Mouse (Mus musculus) naive thymus-derived CD4-positive, alpha-beta T cell, adult 2 months (primary cell): ENCODE measurements at regions not wholly inside any gene's neighbourhood (a gene's known extent, or its start where the extent isn't known, plus 50 kb on each side); places are given as distances from the start of the nearest gene placed in this dataset.

Experiments
- DNase-seq: peaks from one replicate; pipeline ENCODE4 v3.0.0-alpha.2; 2011; ENCODE audit warnings: low read depth

- no peak for DNase-seq
Measured at GRCm38 (mm10) chr10:21672171-21672570, 79.2 kb downstream of the 1700020N01Rik start.

- DNase-seq = no peak
Measured at GRCm38 (mm10) chr10:21672666-21673065, 79.7 kb downstream of the 1700020N01Rik start.

DNA sequence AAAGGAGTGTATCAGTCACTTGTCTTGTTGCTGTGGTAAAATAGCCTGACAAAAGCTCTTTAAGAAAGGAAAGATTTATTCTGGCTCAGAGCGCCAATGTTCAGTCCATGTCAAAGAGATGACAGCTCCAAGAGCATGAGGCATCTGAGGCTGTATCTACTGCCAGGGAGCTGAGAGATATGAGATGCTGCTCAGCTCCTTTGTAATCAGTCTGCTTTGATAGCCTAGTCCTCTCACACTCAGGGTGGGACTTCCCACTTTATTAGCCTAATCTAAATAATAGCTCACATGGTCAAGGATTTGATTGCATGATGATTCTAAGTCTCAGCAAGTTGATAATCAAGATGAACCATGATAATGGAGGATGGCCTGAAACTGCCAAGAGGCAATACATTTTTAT, 80.9 kb downstream of the 1700020N01Rik start:
- DNase-seq = no peak

- DNase-seq = no peak
Measured at GRCm38 (mm10) chr10:21675786-21676185, 82.8 kb downstream of the 1700020N01Rik start.

GRCm38 (mm10) chr10:21677911-21678310, 85.0 kb downstream of the 1700020N01Rik start:
- DNase-seq = no peak

DNA sequence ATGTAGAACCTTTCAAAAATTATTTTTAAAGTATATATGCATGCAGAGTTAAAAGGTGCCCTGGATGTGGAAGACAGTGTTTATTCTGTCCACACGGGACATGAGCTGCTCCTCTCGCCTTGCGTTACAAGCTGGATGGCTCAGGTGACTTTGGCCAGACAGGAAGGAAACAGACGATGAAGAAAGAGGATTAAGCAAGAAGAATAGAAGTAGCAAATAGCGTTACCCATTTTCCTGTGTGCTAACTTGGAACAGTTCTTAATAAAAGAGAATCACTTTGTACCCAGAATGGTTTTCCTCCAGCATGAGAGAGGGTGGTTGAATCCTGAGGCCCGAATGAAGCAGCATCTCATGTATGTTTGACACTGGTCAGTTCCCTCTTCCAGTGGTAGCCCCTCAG, 85.4 kb downstream of the 1700020N01Rik start:
- no peak for DNase-seq

- DNase-seq = no peak
Measured at GRCm38 (mm10) chr10:21678811-21679451, 86.0 kb downstream of the 1700020N01Rik start.

- DNase-seq = no peak
Measured at GRCm38 (mm10) chr10:21680789-21681188, 87.8 kb downstream of the 1700020N01Rik start.

DNA sequence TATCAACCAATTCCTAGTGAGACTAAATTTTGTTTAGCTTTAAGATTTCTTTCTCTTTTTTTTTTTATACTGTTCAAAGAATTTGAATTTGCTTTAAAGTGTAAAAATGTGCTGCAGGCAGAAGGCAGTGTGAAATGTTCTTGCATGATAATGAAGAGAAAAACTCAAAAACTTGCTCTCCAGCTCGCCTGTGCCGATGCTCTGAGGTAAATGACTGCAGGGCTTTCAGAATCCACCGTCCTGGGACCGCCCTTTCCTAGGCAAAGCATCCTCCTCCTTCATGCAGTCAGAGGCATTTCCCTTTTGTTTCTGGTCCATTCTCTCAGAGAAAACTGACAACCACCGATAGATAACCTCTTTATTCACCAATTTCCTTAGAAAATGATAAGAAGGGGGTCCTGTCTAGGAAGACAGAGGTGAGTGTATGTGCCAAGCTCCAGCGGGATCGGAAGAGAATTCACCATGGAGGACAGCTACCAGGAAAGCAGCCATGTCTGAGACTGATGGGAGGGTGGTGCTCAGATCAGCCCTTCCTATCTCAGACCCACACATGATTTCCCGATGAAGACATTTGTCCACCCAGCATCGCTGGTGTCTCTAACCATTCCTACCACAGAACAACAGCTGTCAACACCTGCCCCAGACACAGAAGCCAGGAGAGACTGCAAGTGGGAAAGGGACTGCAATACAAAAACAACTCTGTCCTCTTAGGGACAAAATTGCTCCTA, 91.5 kb downstream of the 1700020N01Rik start:
- no peak for DNase-seq

- peak; percentile 41 for DNase-seq
Measured at GRCm38 (mm10) chr10:21685122-21685798, 92.3 kb downstream of the 1700020N01Rik start.

DNA sequence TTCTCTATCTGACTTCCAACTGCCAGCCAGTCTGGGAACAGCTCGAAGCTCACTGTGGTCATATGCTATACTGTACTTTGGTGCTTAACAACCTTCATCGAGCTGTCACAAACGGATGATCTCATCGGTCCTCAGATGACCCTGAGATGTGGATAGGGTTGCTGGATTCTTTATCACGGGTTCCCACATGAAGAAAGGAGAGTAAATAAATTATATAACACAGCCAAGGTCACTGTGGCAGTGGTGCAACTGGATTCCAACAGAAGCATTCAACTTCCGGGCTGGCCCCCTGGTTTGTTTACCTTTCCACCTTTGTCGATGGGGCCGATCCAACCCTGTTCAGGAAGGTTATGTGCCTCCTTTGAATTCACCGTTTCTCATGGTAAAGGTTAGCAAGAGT, 93.1 kb downstream of the 1700020N01Rik start:
- no peak for DNase-seq

DNA sequence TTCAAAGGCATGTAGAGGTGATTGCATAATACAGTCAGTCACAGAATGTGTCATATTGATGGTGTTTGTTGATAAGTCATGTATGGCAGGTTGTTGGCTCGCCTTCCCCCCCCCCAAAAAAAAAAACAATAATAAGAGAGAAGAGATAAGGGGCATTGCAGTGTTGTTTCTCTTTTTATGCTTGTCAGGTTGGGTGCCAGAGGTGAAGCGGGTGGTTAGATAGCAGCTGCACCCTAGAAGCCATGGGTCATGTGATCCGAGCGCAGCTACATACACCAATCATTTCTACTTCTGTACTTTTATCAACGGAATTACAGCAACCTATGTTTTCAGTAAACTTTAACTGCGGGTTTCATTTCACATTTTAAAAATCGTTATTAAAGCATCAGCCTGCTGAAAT, 94.5 kb downstream of the 1700020N01Rik start:
- DNase-seq = no peak

GRCm38 (mm10) chr10:21688513-21688912, 95.6 kb downstream of the 1700020N01Rik start:
- no peak for DNase-seq

- no peak for DNase-seq
Measured at GRCm38 (mm10) chr10:21689847-21690269, 96.9 kb downstream of the 1700020N01Rik start.

DNA sequence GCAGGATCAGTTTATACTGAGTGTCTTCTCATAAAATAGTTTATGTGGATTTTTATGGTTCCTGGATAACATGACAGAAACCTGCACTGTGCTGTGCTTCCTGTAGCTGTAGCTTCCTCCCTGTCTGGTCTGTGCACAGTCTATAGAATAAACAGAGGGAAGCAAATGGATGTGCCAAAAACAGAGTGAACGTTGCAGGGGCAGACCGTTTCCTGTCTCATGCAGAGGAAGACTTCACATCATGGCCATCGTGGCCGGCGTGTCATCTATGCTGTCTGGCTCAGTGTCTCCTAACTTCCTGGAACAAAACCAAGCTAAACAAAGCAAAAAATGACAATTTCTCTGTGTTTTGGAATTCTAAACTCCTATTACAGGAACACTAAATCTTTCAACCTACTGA, 102.2 kb downstream of the 1700020N01Rik start:
- DNase-seq = peak; percentile 18

DNA sequence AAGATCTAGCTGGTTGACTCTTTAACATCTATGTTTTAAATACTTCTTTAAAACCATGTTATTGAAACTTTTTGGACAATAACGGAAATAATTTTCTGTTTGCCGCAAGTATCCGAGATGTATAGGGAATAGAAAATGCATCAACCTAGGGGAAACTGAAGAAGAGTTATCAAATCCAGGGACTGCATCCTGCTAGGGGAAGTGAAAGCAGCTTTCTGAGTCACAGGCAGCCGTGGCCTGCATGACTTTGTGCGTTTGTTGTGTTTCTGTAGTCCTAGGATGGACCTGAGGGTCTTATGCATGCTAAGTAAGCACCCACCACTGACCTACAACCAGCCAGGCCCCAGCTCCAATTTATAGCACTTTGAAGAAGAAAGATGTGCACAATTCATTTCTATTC, 103.7 kb downstream of the 1700020N01Rik start:
- no peak for DNase-seq

DNA sequence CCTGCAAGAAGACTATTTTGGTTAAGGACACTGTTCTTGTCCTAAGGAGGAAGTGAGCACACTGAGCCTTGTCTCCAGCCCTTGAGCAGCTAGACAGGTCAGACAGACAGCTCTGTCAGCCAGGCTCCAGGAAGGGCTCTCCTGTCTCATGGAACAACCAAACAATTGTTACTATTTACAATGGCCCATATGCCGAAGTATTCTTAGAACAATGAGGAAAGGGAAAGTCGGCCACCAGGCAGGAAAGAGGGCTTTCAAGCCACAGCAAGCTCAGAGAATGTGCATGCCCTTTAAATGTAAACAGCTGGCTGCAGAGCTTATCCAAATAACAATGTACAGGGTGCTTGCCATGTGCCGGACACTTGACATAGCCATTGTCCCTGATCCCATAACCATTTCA, 108.6 kb downstream of the 1700020N01Rik start:
- DNase-seq = no peak

GRCm38 (mm10) chr10:21702134-21702533, 109.2 kb downstream of the 1700020N01Rik start:
- DNase-seq = no peak

GRCm38 (mm10) chr10:21711866-21712265, 118.9 kb downstream of the 1700020N01Rik start:
- DNase-seq = no peak

DNA sequence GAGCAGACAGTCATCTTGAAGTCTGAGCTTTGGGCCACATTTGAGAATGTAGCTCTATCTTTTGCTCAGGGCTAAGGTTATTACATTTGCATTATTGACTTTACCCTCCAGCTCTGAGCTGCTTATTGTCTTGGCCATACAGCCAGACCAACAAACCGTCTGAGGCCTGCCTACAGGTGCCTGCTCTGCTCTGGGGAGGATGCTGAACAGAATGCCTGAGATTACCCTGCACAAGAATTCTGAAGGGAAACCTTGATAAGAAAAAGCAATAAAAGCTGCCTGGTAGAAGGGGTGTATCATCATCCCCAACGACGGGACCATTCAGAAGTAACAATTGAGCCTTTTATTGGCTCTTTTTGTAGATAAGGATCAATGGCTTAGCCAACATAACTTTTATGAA, 119.9 kb downstream of the 1700020N01Rik start:
- no peak for DNase-seq

DNA sequence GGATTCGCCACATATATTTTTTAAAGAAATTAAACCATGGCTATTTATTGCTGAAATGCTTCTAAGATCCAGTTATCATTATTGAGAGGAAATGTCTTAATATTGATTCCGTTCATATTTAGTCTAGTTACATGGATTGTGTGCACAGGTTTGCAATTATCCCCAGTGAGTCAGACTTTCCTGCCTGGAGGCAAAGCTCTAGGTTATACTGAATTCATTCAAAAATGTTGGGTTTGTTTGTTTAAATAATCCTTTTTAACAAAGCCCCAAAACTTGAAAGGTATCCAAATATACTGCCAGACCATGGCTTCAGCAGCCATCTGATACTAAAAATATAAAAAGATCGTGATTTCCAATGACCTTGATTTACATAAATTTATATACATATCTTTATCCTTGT, 122.5 kb downstream of the 1700020N01Rik start:
- no peak for DNase-seq

DNA sequence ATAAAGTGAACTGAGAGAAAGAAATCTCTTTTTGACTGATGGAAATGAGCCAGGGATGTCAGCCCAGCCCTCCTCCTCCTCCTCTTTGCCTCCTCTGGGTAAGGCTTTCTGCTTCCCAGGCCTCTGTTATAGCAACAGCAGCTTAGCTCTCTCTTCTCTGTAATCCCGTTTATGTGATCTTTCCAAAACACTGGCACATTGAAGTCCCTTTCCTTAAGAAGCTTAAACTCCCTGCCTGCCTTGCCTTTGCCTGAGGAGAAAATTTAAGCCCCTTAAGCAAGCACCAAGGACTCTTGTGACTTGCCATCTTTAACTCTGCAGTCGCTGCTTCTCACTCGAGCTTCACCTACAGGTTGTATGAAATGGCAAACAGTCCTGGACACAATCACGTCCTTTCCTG, 125.2 kb downstream of the 1700020N01Rik start:
- DNase-seq = no peak

- DNase-seq = no peak
Measured at GRCm38 (mm10) chr10:21724351-21724750, 131.4 kb downstream of the 1700020N01Rik start.
